Mouse (Mus musculus) gastrocnemius, postnatal 10 days (tissue): Measurements from ENCODE around the gene Nptn. TPM values are rescaled to one million over a fixed set of nuclear protein-coding genes. Genes with fewer than 3 reads are reported as not detected.

ENCODE experiments used
- DNase-seq: peaks from one replicate; pipeline ENCODE4 v3.0.0; 2021; ENCODE audit warnings: mixed read lengths
- long read RNA-seq, 2 experiments: library from polyadenylated mRNA; stranded (forward); transcript quantifications; one replicate each; pipeline ENCODE4 v2.0.0; 2021
- total RNA-seq, 2 experiments: library from RNA; stranded (reverse); gene quantifications; 2 replicates each; pipeline ENCODE4 v1.2.3; 2021

The Nptn gene
- total RNA-seq, result 100 to 1,000 TPM in 1 of 2 experiments, 10 to 100 TPM in 1; 99.7 to 109 TPM
- long read RNA-seq, experiment 1, transcript Nptn-201 (8 exons, 2,024 nt), result major isoform, 40 of 50 reads
- long read RNA-seq, experiment 1, partial matches to known transcripts, result 0 of 50 reads
- long read RNA-seq, experiment 1, other reads (novel, unspliced or antisense), result 8 of 50 reads
- long read RNA-seq, experiment 2, transcript Nptn-201 (8 exons, 2,024 nt), result major isoform, 27 of 32 reads
- long read RNA-seq, experiment 2, partial matches to known transcripts, result 0 of 32 reads
- long read RNA-seq, experiment 2, other reads (novel, unspliced or antisense), result 1 of 32 reads

GRCm38 (mm10) chr9:58581958-58582540 lies at the start of gene Nptn:
Gene Nptn, plus strand, starts transcription at chr9:58582240.
- DNase-seq, result peak; percentile 98

GRCm38 (mm10) chr9:58533322-58533721 lies 48.7 kb upstream of the Nptn start:
- no peak for DNase-seq

- peak; percentile 38 for DNase-seq
Measured at GRCm38 (mm10) chr9:58534766-58535165, 47.3 kb upstream of the Nptn start.

GRCm38 (mm10) chr9:58535447-58536134 lies 46.4 kb upstream of the Nptn start:
- no peak for DNase-seq

GRCm38 (mm10) chr9:58537774-58538173 lies 44.3 kb upstream of the Nptn start:
- no peak for DNase-seq

- DNase-seq, result peak; percentile 43
Measured at GRCm38 (mm10) chr9:58539886-58540285, 42.2 kb upstream of the Nptn start.

- DNase-seq, result peak; percentile 91
Measured at GRCm38 (mm10) chr9:58541895-58542338, 40.1 kb upstream of the Nptn start.

GRCm38 (mm10) chr9:58544879-58545324 lies 37.1 kb upstream of the Nptn start:
- no peak for DNase-seq

- no peak for DNase-seq
Measured at GRCm38 (mm10) chr9:58545428-58545827, 36.6 kb upstream of the Nptn start.

- peak; percentile 65 for DNase-seq
Measured at GRCm38 (mm10) chr9:58546630-58547360, 35.2 kb upstream of the Nptn start.

- DNase-seq, result no peak
Measured at GRCm38 (mm10) chr9:58548897-58549296, 33.1 kb upstream of the Nptn start.

GRCm38 (mm10) chr9:58549694-58550093 lies 32.3 kb upstream of the Nptn start:
- no peak for DNase-seq

GRCm38 (mm10) chr9:58550928-58551327 lies 31.1 kb upstream of the Nptn start:
- no peak for DNase-seq

GRCm38 (mm10) chr9:58552083-58552482 lies 30.0 kb upstream of the Nptn start:
- no peak for DNase-seq

- DNase-seq, result no peak
Measured at GRCm38 (mm10) chr9:58554056-58554907, 27.8 kb upstream of the Nptn start.

- peak; percentile 80 for DNase-seq
Measured at GRCm38 (mm10) chr9:58554908-58555684, 26.9 kb upstream of the Nptn start, which contains the start of gene Cd276. Gene Cd276, minus strand, starts transcription at chr9:58555437.

- DNase-seq, result no peak
Measured at GRCm38 (mm10) chr9:58555685-58556414, 26.2 kb upstream of the Nptn start.

- DNase-seq, result no peak
Measured at GRCm38 (mm10) chr9:58556627-58557026, 25.4 kb upstream of the Nptn start.
